Mouse (Mus musculus): ENCODE results near the gene Rab31.

The Rab31 gene

GRCm38 (mm10) chr17:65771951-65772934, at the start of gene Rab31:
Rab31 (minus strand) TSS chr17:65772752.
- peak; percentile 80 to 81 for DNase-seq (ENCODE audit: low spot score in 2 of 2)

GRCm38 (mm10) chr17:65820197-65820596, 47.6 kb upstream of the Rab31 start:
- DNase-seq (ENCODE audit: low spot score in 2 of 2) = no peak

- DNase-seq (ENCODE audit: low spot score in 2 of 2) = no peak
Measured at GRCm38 (mm10) chr17:65813763-65814162, 41.2 kb upstream of the Rab31 start.

- peak in 1 of 2 experiments; percentile 66 for DNase-seq (ENCODE audit: low spot score in 2 of 2)
Measured at GRCm38 (mm10) chr17:65811032-65811431, 38.5 kb upstream of the Rab31 start.

- DNase-seq (ENCODE audit: low spot score in 2 of 2) = no peak
Measured at GRCm38 (mm10) chr17:65806416-65806815, 33.9 kb upstream of the Rab31 start.

GRCm38 (mm10) chr17:65805966-65806365, 33.4 kb upstream of the Rab31 start:
- no peak for DNase-seq (ENCODE audit: low spot score in 2 of 2)

GRCm38 (mm10) chr17:65802026-65802425, 29.5 kb upstream of the Rab31 start:
- DNase-seq (ENCODE audit: low spot score in 2 of 2) = no peak

- DNase-seq (ENCODE audit: low spot score in 2 of 2) = no peak
Measured at GRCm38 (mm10) chr17:65800451-65800850, 27.9 kb upstream of the Rab31 start.

- DNase-seq (ENCODE audit: low spot score in 2 of 2) = no peak
Measured at GRCm38 (mm10) chr17:65799353-65799752, 26.8 kb upstream of the Rab31 start.

- no peak for DNase-seq (ENCODE audit: low spot score in 2 of 2)
Measured at GRCm38 (mm10) chr17:65798446-65798845, 25.9 kb upstream of the Rab31 start.

GRCm38 (mm10) chr17:65796056-65796455, 23.5 kb upstream of the Rab31 start:
- no peak for DNase-seq (ENCODE audit: low spot score in 2 of 2)

GRCm38 (mm10) chr17:65794096-65794850, 21.7 kb upstream of the Rab31 start:
- no peak for DNase-seq (ENCODE audit: low spot score in 2 of 2)

- no peak for DNase-seq (ENCODE audit: low spot score in 2 of 2)
Measured at GRCm38 (mm10) chr17:65793307-65793930, 20.9 kb upstream of the Rab31 start.

GRCm38 (mm10) chr17:65791161-65791560, 18.6 kb upstream of the Rab31 start:
- DNase-seq (ENCODE audit: low spot score in 2 of 2) = no peak

GRCm38 (mm10) chr17:65789576-65789975, 17.0 kb upstream of the Rab31 start:
- DNase-seq (ENCODE audit: low spot score in 2 of 2) = no peak

- DNase-seq (ENCODE audit: low spot score in 2 of 2) = no peak
Measured at GRCm38 (mm10) chr17:65788542-65789291, 16.2 kb upstream of the Rab31 start.

- DNase-seq (ENCODE audit: low spot score in 2 of 2) = no peak
Measured at GRCm38 (mm10) chr17:65787261-65787660, 14.7 kb upstream of the Rab31 start.

GRCm38 (mm10) chr17:65786225-65786624, 13.7 kb upstream of the Rab31 start:
- no peak for DNase-seq (ENCODE audit: low spot score in 2 of 2)

- no peak for DNase-seq (ENCODE audit: low spot score in 2 of 2)
Measured at GRCm38 (mm10) chr17:65785707-65786106, 13.2 kb upstream of the Rab31 start.

- no peak for DNase-seq (ENCODE audit: low spot score in 2 of 2)
Measured at GRCm38 (mm10) chr17:65784610-65785140, 12.1 kb upstream of the Rab31 start.

Data from urinary bladder, adult 18-20 months (tissue).